28 mouse cellular contexts compared by ENCODE assay signal in genomic region chr11:24121136-24121535, GRCm38 (mm10). TPM values are rescaled to one million over a fixed set of nuclear protein-coding genes. Genes with fewer than 3 reads are reported as not detected.
DNase-seq lines count a peak whose midpoint lies in the region; ATAC-seq and TF ChIP-seq lines count a peak whose summit lies in the region.
"Had no signal": no experiment of that assay in that cellular context is flagged by ENCODE, and none has a peak within 500 bp of the region (broad histone marks: within the 10 kb centered on the region; RNA-seq: fewer than 3 reads in every experiment).

No protein-coding gene starts in this region.

- no peak for TF ChIP-seq EP300 in liver, postnatal 0 days (IDR thresholded peaks at IDR 0.05; ENCODE audit: low read depth)

- WGBS in hindbrain, embryonic 13.5 days = 75% methylated on average over 9 of the region's 9 CpGs
- WGBS in hindbrain, embryonic 16.5 days = 70% methylated on average over 9 of the region's 9 CpGs
- WGBS in liver, embryonic 13.5 days (ENCODE audit: insufficient replicate concordance) = 73% methylated on average over 9 of the region's 9 CpGs
- 63% methylated on average over 9 of the region's 9 CpGs for WGBS in liver, postnatal 0 days (ENCODE audit: insufficient replicate concordance)
- WGBS in forebrain, embryonic 16.5 days = 66% methylated on average over 9 of the region's 9 CpGs
- 72% methylated on average over 9 of the region's 9 CpGs for WGBS in neural tube, embryonic 15.5 days

- peak overlapping the region; percentile 35; the same call in 1 of the 2 replicates for H3K27ac ChIP-seq in hindbrain, embryonic 13.5 days
- no peak overlapping the region for H3K27ac ChIP-seq in hindbrain, embryonic 16.5 days (ENCODE audit: low read depth, low read length)
- H3K27ac ChIP-seq in liver, embryonic 13.5 days = peak overlapping the region; percentile 60
- H3K27ac ChIP-seq in liver, postnatal 0 days (ENCODE audit: low read depth) = no peak overlapping the region
- H3K27ac ChIP-seq in forebrain, embryonic 16.5 days (ENCODE audit: low read length) = peak overlapping the region; percentile 48; the same call in 1 of the 2 replicates
- H3K27ac ChIP-seq in neural tube, embryonic 15.5 days (replicated peaks) = peak overlapping the region; percentile 48; the same call in 1 of the 2 replicates
- H3K27ac ChIP-seq: embryonic facial prominence, embryonic 12.5 days; gastrocnemius, adult 2 months; heart, embryonic 15.5 days; limb, embryonic 10.5 days; lung, embryonic 15.5 days; stomach, postnatal 0 days had no signal

- ATAC-seq in hindbrain, embryonic 13.5 days (ENCODE audit: low FRiP score) = no peak
- ATAC-seq in hindbrain, embryonic 16.5 days = no peak
- ATAC-seq in liver, embryonic 13.5 days (ENCODE audit: low read depth) = no peak
- no peak for ATAC-seq in liver, postnatal 0 days
- ATAC-seq in forebrain, embryonic 16.5 days = no peak
- no peak for ATAC-seq in neural tube, embryonic 15.5 days (ENCODE audit: low FRiP score)
- ATAC-seq: inflammation-experienced regulatory T-cells, adult 6 months; midbrain, embryonic 16.5 days had no signal

- no peak overlapping the region for H3K4me3 ChIP-seq in hindbrain, embryonic 13.5 days
- no peak overlapping the region for H3K4me3 ChIP-seq in hindbrain, embryonic 16.5 days (ENCODE audit: low read length)
- H3K4me3 ChIP-seq in liver, embryonic 13.5 days (replicated peaks) = no peak overlapping the region
- H3K4me3 ChIP-seq in liver, postnatal 0 days (ENCODE audit: low read depth, low read length) = no peak overlapping the region
- H3K4me3 ChIP-seq in forebrain, embryonic 16.5 days (replicated peaks; ENCODE audit: low read length) = no peak overlapping the region
- no peak overlapping the region for H3K4me3 ChIP-seq in neural tube, embryonic 15.5 days (replicated peaks)
- H3K4me3 ChIP-seq: embryonic facial prominence, embryonic 12.5 days; erythroblast, embryonic 14.5 days; gastrocnemius, adult 2 months; heart, embryonic 15.5 days; limb, embryonic 10.5 days; lung, embryonic 15.5 days had no signal

- no peaks in the 10 kb centered on the region for H3K27me3 ChIP-seq in hindbrain, embryonic 13.5 days
- H3K27me3 ChIP-seq in hindbrain, embryonic 16.5 days (replicated peaks; ENCODE audit: control insufficient read depth, insufficient read depth, low read length) = no peaks in the 10 kb centered on the region
- no peaks in the 10 kb centered on the region for H3K27me3 ChIP-seq in liver, embryonic 13.5 days
- no peaks in the 10 kb centered on the region for H3K27me3 ChIP-seq in liver, postnatal 0 days (ENCODE audit: insufficient read depth, low read length)
- no peaks in the 10 kb centered on the region for H3K27me3 ChIP-seq in forebrain, embryonic 16.5 days (replicated peaks; ENCODE audit: control insufficient read depth, insufficient read depth, low read length)
- H3K27me3 ChIP-seq in neural tube, embryonic 15.5 days (replicated peaks) = no peaks in the 10 kb centered on the region
- H3K27me3 ChIP-seq: embryonic facial prominence, embryonic 12.5 days; heart, embryonic 15.5 days; lung, embryonic 15.5 days had no signal

- no peak overlapping the region for H3K4me2 ChIP-seq in hindbrain, embryonic 13.5 days
- no peak overlapping the region for H3K4me2 ChIP-seq in hindbrain, embryonic 16.5 days (ENCODE audit: low read length)
- H3K4me2 ChIP-seq in liver, embryonic 13.5 days = no peak overlapping the region
- no peak overlapping the region for H3K4me2 ChIP-seq in liver, postnatal 0 days (ENCODE audit: low read depth, low read length)
- no peak overlapping the region for H3K4me2 ChIP-seq in forebrain, embryonic 16.5 days (ENCODE audit: low read length)
- H3K4me2 ChIP-seq in neural tube, embryonic 15.5 days = peak overlapping the region; percentile 5; the same call in 1 of the 2 replicates
- H3K4me2 ChIP-seq: embryonic facial prominence, embryonic 12.5 days; heart, embryonic 15.5 days; lung, embryonic 15.5 days had no signal

- H3K9ac ChIP-seq in hindbrain, embryonic 13.5 days = no peak overlapping the region
- no peak overlapping the region for H3K9ac ChIP-seq in hindbrain, embryonic 16.5 days (ENCODE audit: low read depth, low read length)
- H3K9ac ChIP-seq in liver, embryonic 13.5 days = no peak overlapping the region
- no peak overlapping the region for H3K9ac ChIP-seq in liver, postnatal 0 days (replicated peaks)
- H3K9ac ChIP-seq in forebrain, embryonic 16.5 days (replicated peaks; ENCODE audit: low read depth, low read length) = no peak overlapping the region
- H3K9ac ChIP-seq in neural tube, embryonic 15.5 days (replicated peaks) = no peak overlapping the region
- H3K9ac ChIP-seq: embryonic facial prominence, embryonic 12.5 days; heart, embryonic 15.5 days; lung, embryonic 15.5 days had no signal

- H3K9me3 ChIP-seq in hindbrain, embryonic 13.5 days = no peaks in the 10 kb centered on the region
- H3K9me3 ChIP-seq in hindbrain, embryonic 16.5 days (ENCODE audit: control insufficient read depth, low read length) = no peaks in the 10 kb centered on the region
- no peaks in the 10 kb centered on the region for H3K9me3 ChIP-seq in liver, embryonic 13.5 days (replicated peaks)
- H3K9me3 ChIP-seq in liver, postnatal 0 days (ENCODE audit: low read length) = no peaks in the 10 kb centered on the region
- no peaks in the 10 kb centered on the region for H3K9me3 ChIP-seq in forebrain, embryonic 16.5 days (ENCODE audit: control insufficient read depth, low read length)
- H3K9me3 ChIP-seq in neural tube, embryonic 15.5 days (replicated peaks) = no peaks in the 10 kb centered on the region
- H3K9me3 ChIP-seq: embryonic facial prominence, embryonic 12.5 days; heart, embryonic 15.5 days; limb, embryonic 10.5 days; lung, embryonic 15.5 days had no signal

- no peak for TF ChIP-seq CTCF in liver, postnatal 0 days (IDR thresholded peaks at IDR 0.05; ENCODE audit: low read depth)

- 0 out of 2 replicates have a peak, but pooled peaks cover 2% of the 10 kb centered on the region for H3K36me3 ChIP-seq in hindbrain, embryonic 13.5 days
- H3K36me3 ChIP-seq in hindbrain, embryonic 16.5 days (ENCODE audit: control insufficient read depth, insufficient read depth, low read length) = no peaks in the 10 kb centered on the region
- peaks cover 47% of the 10 kb centered on the region for H3K36me3 ChIP-seq in liver, embryonic 13.5 days
- no peaks in the 10 kb centered on the region for H3K36me3 ChIP-seq in liver, postnatal 0 days (replicated peaks; ENCODE audit: insufficient read depth, low read length)
- H3K36me3 ChIP-seq in forebrain, embryonic 16.5 days (ENCODE audit: control insufficient read depth, insufficient read depth) = no peaks in the 10 kb centered on the region; the same call in 1 of the 2 replicates
- no peaks in the 10 kb centered on the region for H3K36me3 ChIP-seq in neural tube, embryonic 15.5 days
- H3K36me3 ChIP-seq: heart, embryonic 15.5 days; lung, embryonic 15.5 days had no signal

- peaks cover 82% of the 10 kb centered on the region for H3K4me1 ChIP-seq in hindbrain, embryonic 13.5 days (replicated peaks)
- peaks cover 8% of the 10 kb centered on the region for H3K4me1 ChIP-seq in hindbrain, embryonic 16.5 days (ENCODE audit: control insufficient read depth, insufficient read depth, low read depth, low read length)
- H3K4me1 ChIP-seq in liver, embryonic 13.5 days (replicated peaks) = peaks cover 97% of the 10 kb centered on the region
- peaks cover 18% of the 10 kb centered on the region for H3K4me1 ChIP-seq in liver, postnatal 0 days (ENCODE audit: insufficient read depth)
- peaks cover 71% of the 10 kb centered on the region for H3K4me1 ChIP-seq in forebrain, embryonic 16.5 days (replicated peaks; ENCODE audit: control insufficient read depth, insufficient read depth, low read length)
- H3K4me1 ChIP-seq in neural tube, embryonic 15.5 days = peaks cover 61% of the 10 kb centered on the region

- DNase-seq in liver, embryonic 13.5 days = no peak
- DNase-seq in liver, postnatal 0 days = no peak
- no peak for DNase-seq in ovary, postnatal 10 days (ENCODE audit: low spot score)
- DNase-seq: adrenal gland, postnatal 36 days; cerebellum, postnatal 10 days; gastrocnemius, adult 2 months; heart, postnatal 36 days; kidney, adult 18-20 months; kidney, postnatal 4 days; layer of hippocampus, adult 9-11 months; lung, postnatal 36 days; right cerebral cortex, postnatal 14 days had no signal

RNA-seq across cellular contexts. Expression of gene Bcl11a, which starts 43.3 kb away (rescaled TPM):
- polyA plus RNA-seq in hindbrain, embryonic 13.5 days (2015; fragmentation: Nextera tagmentation; extraction: Ambion mirVana) = 116 and 129 TPM in 2 replicates
- polyA plus RNA-seq in hindbrain, embryonic 16.5 days (2015; fragmentation: Nextera tagmentation; extraction: Ambion mirVana) = 97.9 and 105 TPM in 2 replicates
- 37.9 and 45.0 TPM in 2 replicates for polyA plus RNA-seq in liver, embryonic 13.5 days (2015; fragmentation: Nextera tagmentation; extraction: Ambion mirVana)
- 6.6 and 10.3 TPM in 2 replicates for polyA plus RNA-seq in liver, postnatal 0 days (2015; fragmentation: Nextera tagmentation; extraction: Ambion mirVana)
- 236 and 244 TPM in 2 replicates for polyA plus RNA-seq in forebrain, embryonic 16.5 days (2015; fragmentation: Nextera tagmentation; extraction: Ambion mirVana)
- polyA plus RNA-seq in neural tube, embryonic 15.5 days (2015; fragmentation: Nextera tagmentation; extraction: Ambion mirVana) = 85.1 and 102 TPM in 2 replicates

RNA-seq across cellular contexts. Expression of gene A830031A19Rik, which starts 46.3 kb away (rescaled TPM):
- polyA plus RNA-seq in hindbrain, embryonic 13.5 days (2015; fragmentation: Nextera tagmentation; extraction: Ambion mirVana) = 0.23 TPM in 1 of 2 replicates, not detected in the other
- 0.21 TPM in 1 of 2 replicates, not detected in the other for polyA plus RNA-seq in hindbrain, embryonic 16.5 days (2015; fragmentation: Nextera tagmentation; extraction: Ambion mirVana)
- polyA plus RNA-seq in liver, embryonic 13.5 days (2015; fragmentation: Nextera tagmentation; extraction: Ambion mirVana) = not detected in 2 replicates
- not detected in 2 replicates for polyA plus RNA-seq in liver, postnatal 0 days (2015; fragmentation: Nextera tagmentation; extraction: Ambion mirVana)
- not detected in 2 replicates for polyA plus RNA-seq in forebrain, embryonic 16.5 days (2015; fragmentation: Nextera tagmentation; extraction: Ambion mirVana)
- polyA plus RNA-seq in neural tube, embryonic 15.5 days (2015; fragmentation: Nextera tagmentation; extraction: Ambion mirVana) = not detected in 2 replicates
- polyA plus RNA-seq: embryonic facial prominence, embryonic 12.5 days; erythroblast, embryonic 14.5 days; heart, embryonic 15.5 days; inflammation-experienced regulatory T-cells, adult 6 months; kidney, embryonic 16.5 days; limb, embryonic 10.5 days; liver, adult 2 months; lung, embryonic 15.5 days; midbrain, embryonic 16.5 days; stomach, postnatal 0 days; thymus, postnatal 0 days; urinary bladder, adult 2 months had no signal

Comparison
In these comparisons a context has a peak if more than half of its experiments do, and no peak if none do; other contexts are left out.
1. H3K27ac ChIP-seq: peak in hindbrain, embryonic 13.5 days (single experiment), liver, embryonic 13.5 days (single experiment), forebrain, embryonic 16.5 days (single experiment) and neural tube, embryonic 15.5 days (single experiment); none in hindbrain, embryonic 16.5 days (single experiment) and liver, postnatal 0 days (single experiment).